Mouse (Mus musculus): ENCODE measurements at regions not wholly inside any gene's neighbourhood (a gene's known extent, or its start where the extent isn't known, plus 50 kb on each side); places are given as distances from the start of the nearest gene placed in this dataset.

DNA sequence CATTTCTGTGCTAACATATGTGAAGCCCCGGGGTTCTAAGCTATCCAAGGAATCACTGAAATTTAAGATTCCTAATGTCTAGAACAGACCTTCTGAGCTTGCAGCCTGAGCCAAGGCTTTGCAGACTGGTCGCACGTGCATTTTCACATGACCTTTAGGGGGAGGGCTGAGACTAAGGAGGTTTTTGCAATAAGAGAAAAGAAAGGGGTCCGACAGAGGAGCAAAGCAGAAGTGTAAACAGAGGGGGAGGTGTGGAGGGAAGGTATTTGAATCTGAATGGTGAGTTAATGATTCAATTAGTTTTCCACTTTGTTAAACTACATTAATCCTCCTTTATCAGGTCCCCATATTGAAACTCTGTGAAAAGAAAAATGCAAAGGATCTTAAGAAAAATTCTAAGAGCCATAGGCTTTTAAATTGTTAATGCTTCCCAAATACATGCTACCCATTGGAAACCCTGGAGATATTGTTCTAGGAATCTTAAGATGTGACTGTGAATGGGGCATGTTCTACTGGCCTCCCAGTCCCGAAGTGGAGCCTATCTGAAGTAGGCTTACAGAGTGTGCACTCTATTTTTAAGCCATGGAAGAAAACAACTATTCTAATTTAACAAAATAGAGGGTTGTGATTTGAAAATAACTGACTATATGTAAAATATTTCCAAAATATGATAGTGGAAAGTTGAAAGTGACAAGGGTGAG, 322.9 kb downstream of the Epha7 start:
- DNase-seq: no peak

DNA sequence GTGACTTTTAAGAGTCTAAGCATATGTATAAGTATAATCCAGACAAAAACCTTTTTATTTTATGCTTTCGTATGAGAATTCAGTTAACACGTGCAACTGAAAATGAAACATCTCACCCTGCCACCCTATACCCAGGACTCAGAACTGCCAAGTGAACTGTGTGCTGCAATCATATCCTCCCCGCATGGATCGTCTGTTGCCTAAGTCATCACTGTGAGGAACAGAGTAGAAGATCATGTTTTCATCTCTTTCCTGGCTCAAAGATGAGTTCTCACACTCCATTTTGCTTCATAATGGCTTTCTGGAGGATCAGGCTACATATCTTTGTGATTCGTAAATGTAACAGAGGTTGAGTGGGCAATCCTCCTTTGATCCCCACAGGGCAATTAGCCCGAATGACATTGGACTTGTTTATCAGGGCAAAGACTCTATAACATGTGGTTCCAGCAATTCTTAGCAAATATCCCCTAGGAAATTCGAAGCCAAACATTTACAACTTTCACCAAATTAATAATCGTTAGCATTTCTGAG, 325.9 kb downstream of the Epha7 start:
- DNase-seq: no peak

DNA sequence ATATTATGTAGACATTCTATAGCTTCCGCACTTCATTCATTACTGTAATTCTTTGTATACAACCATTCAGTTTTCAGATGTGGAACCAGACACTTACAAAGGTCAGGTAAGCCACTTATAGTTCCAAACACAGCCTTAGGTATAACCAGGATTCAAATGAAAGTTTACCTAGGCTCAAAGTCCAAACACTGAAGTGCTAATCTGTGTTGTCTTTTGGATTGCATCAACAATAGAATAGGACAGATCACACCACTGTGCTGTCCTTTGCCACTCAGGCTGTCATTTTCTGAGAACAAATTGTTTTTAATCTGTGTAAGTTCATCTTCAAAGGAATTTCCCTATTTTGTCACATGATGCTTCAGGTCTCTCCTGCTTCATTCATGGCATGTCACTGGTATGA, 330.5 kb downstream of the Epha7 start:
- no peak for DNase-seq

DNA sequence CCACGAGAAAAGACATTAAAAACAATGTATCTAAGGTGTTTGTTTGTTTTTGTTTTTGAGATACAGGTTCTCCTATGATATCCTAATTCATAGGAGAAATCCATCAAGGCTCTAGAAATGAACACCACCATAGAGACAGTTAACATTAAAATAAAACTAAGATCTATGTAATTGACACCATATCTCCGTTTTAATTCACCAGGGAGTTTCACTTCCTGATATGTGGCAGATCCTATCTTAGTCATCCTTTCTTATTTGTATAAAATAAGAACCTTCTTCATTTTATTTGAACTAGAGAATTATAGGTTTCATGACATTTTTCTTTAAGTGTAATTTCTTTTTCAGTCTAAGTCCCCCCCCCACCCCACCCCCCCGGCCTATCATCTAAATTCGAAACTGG, 332.3 kb downstream of the Epha7 start:
- DNase-seq: no peak

DNA sequence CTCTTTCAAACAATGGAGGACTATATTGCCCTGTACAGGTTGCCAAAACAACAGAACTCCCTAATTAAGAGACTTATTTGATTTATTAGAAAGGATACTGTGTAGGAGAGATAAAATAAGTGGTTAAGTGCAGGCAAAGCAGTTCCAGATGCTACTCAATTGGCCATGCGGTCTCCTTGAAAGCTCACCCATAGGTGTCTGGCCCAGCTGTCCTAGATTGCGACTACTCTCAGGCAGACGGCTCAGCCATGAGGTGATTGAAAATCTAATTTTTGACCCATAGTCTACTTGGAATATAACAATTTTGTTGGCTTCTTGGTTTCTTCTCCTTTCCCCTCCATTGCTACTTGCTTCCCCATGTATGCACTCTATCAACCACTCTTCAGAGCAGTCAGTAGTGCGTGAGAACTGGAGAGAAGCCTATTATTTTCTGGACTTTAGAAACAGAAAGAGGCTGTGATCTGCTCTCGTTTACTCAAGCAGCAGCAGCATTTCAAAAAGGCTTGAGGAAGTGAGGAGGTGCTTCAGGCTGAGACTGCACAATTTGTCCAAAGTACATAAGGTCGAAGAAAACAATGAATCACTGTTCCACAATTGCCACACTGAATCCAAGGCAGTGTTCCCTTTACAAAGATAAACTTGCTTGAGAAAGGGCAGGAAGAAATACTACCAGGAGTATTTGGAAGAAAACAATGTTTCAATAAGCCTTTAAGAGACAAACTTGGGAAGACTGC, 339.4 kb downstream of the Epha7 start:
- no peak for DNase-seq

DNA sequence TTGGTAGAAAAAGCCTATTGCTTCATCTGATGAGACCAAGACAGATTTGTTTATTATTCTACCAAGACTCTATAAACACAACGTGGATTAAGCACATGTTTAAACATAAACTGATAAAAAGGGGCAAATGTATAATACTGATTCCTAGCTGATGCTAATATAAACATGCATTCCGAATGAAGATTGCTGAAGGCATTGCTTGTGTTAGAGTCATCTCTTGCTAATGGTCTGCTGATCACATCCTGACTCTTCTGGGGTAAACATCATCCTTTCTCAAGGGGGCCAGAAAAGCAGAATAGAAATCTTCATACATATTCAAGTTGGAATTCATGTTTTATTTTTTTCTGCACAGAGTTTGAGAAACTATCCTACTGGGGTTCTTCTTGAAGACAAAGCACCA, 369.6 kb downstream of the Epha7 start:
- DNase-seq: no peak

DNA sequence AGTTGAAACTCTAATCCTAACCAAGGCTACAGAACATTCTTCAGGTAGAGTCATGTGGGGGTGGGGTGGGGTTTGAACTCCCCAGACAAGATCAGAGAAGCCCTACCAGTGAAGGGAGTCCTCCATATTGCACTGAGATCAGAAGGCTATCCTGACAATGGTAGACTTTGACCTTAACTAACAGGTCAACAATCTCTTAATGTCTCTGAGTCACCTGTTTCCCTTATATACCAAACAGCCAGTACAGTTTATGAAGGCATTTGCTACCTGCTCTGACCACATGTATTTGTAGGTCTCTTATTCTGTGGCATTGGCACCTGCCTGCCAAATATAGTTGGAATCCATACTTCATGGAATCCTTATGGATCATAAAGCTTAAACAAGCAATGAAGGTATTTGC, 370.5 kb downstream of the Epha7 start:
- no peak for DNase-seq

DNA sequence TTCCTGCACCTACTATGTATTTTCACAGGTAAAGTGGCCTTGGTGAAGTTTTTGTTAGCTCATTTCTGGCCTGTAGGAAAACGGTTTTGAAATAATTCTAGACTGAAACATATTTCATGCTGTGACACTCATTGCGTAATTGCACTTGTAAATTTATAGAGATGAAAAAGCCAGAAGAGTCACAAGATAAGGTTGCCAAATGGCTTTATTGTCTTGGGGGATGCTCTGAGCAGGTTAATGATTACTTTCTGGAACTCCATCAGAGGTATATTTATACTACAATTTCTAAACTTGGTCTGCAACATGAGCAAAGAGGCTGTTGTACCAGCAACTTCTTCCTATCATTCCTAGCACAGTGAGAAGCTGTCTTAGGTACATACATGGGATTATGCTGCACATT, 370.9 kb downstream of the Epha7 start:
- no peak for DNase-seq

DNA sequence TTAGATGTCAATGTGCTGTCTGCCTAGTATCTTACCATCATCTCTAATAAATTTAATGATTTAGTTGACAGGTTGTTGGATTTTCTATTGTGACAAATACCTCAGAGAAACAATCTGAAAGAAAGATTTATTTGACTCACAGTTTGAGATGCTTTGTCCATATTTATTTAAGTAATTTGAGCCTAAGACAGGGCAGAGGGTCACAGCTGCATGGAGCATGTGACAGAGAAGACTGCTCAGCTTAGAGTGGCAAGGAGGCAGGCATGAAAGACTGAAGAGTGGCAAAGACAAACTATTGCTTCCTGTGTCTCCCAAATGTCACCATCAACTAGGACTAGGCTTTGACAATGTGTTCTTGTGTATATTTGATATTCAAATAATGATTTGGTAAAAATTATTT, 388.0 kb downstream of the Epha7 start:
- DNase-seq: no peak
